Mouse (Mus musculus) myocyte (in vitro differentiated cells): Measurements from ENCODE around the gene Vps4a. TPM values are rescaled to one million over a fixed set of nuclear protein-coding genes. Genes with fewer than 3 reads are reported as not detected.
A peak's percentile ranks its signal among the peaks of the same experiment; 100 is the strongest.

Experiments
- H3K27me3 ChIP-seq: one replicate; pipeline ENCODE4 v1.6.1; 2011; ENCODE audit not compliant: control insufficient read depth, insufficient read depth, insufficient read length
- H3K36me3 ChIP-seq: one replicate; pipeline ENCODE4 v1.6.1; 2011; ENCODE audit not compliant: control insufficient read depth, insufficient read depth
- H3K4me2 ChIP-seq: one replicate; pipeline ENCODE4 v1.6.1; 2011; ENCODE audit warnings: low read depth, control low read depth
- H3K4me3 ChIP-seq: one replicate; pipeline ENCODE4 v1.5.1; 2011; ENCODE audit warnings: mild to moderate bottlenecking, control low read depth, moderate library complexity
- H3K79me2 ChIP-seq: one replicate; pipeline ENCODE4 v1.6.1; 2011; ENCODE audit not compliant: control insufficient read depth, insufficient read depth
- H3ac ChIP-seq: one replicate; pipeline ENCODE4 v1.6.1; 2011; ENCODE audit not compliant: control insufficient read depth, insufficient read length
- CEBPB ChIP-seq: IDR thresholded peaks from 2 replicates; pipeline ENCODE4 v1.6.1; 2011; ENCODE audit warnings: mild to moderate bottlenecking, moderate library complexity; ENCODE audit not compliant: poor library complexity, insufficient read depth, severe bottlenecking
- E2F4 ChIP-seq: IDR thresholded peaks from one replicate; pipeline ENCODE4 v1.6.1; 2011; ENCODE audit warnings: mild to moderate bottlenecking, control low read depth, moderate library complexity; ENCODE audit not compliant: insufficient read depth
- MAX ChIP-seq: IDR thresholded peaks from one replicate; pipeline ENCODE4 v1.6.1; 2011; ENCODE audit warnings: low read depth, mild to moderate bottlenecking, control low read depth
- MYOD1 ChIP-seq, 3 experiments: IDR thresholded peaks; one replicate each; pipeline ENCODE4 v1.6.1; 2011; ENCODE audit warnings: control low read depth in 2 of 3, low read depth in 2 of 3, mild to moderate bottlenecking in 2 of 3, moderate library complexity in 1 of 3; ENCODE audit not compliant: insufficient read length in 2 of 3, control insufficient read depth in 1 of 3
- MYOG ChIP-seq, 3 experiments: IDR thresholded peaks; one replicate each; pipeline ENCODE4 v1.6.1; 2011; ENCODE audit warnings: control low read depth in 2 of 3, low read depth in 2 of 3, mild to moderate bottlenecking in 2 of 3; ENCODE audit not compliant: insufficient read length in 2 of 3, control insufficient read depth in 1 of 3, insufficient read depth in 1 of 3
- POLR2A ChIP-seq: IDR thresholded peaks from one replicate; pipeline ENCODE4 v1.6.1; 2011; ENCODE audit warnings: low read depth, mild to moderate bottlenecking, control low read depth, moderate library complexity; ENCODE audit not compliant: insufficient read length
- POLR2AphosphoS2 ChIP-seq: IDR thresholded peaks from one replicate; pipeline ENCODE4 v1.6.1; 2011; ENCODE audit warnings: low read depth, control low read depth; ENCODE audit not compliant: insufficient read length
- REST ChIP-seq: IDR thresholded peaks from one replicate; pipeline ENCODE4 v1.6.1; 2011; ENCODE audit warnings: mild to moderate bottlenecking, control low read depth, moderate library complexity; ENCODE audit not compliant: insufficient read depth, insufficient read length
- SRF ChIP-seq: IDR thresholded peaks from one replicate; pipeline ENCODE4 v1.6.1; 2011; ENCODE audit warnings: low read depth; ENCODE audit not compliant: control insufficient read depth, insufficient read length
- TCF12 ChIP-seq: IDR thresholded peaks from one replicate; pipeline ENCODE4 v1.6.1; 2011; ENCODE audit warnings: mild to moderate bottlenecking, control low read depth; ENCODE audit not compliant: poor library complexity, insufficient read depth, severe bottlenecking
- TCF3 ChIP-seq: IDR thresholded peaks from one replicate; pipeline ENCODE4 v1.6.1; 2011; ENCODE audit warnings: low read depth, control low read depth; ENCODE audit not compliant: insufficient read length
- USF1 ChIP-seq: IDR thresholded peaks from one replicate; pipeline ENCODE4 v1.6.1; 2011; ENCODE audit warnings: low read depth, mild to moderate bottlenecking, control low read depth, moderate library complexity
- polyA plus RNA-seq: library from polyadenylated mRNA; unstranded; fragments of >200 nt; fragmentation: generic; extraction: Trizol; gene quantifications from one replicate; pipeline ENCODE4 v1.2.1, GENCODE M21; 2012; ENCODE audit warnings: missing spikeins

The Vps4a gene
- polyA plus RNA-seq, 1 experiment: 35.4 TPM

- TF ChIP-seq MYOD1 (IDR thresholded peaks at IDR 0.05; ENCODE audit: control insufficient read depth in 1 of 3, insufficient read length in 2 of 3, low read depth in 2 of 3) (no peak), MAX (no peak), POLR2A (no peak), POLR2AphosphoS2 (no peak), SRF (no peak), REST (no peak), TCF12 (no peak), E2F4 (no peak), TCF3 (no peak), MYOG (IDR thresholded peaks at IDR 0.05; ENCODE audit: control insufficient read depth in 1 of 3, insufficient read depth in 1 of 3, insufficient read length in 2 of 3, low read depth in 2 of 3) (no peak)
- H3K4me2 ChIP-seq: no peak overlapping the region
Observed at GRCm38 (mm10) chr8:107035641-107036040, 4.6 kb downstream of the Vps4a start.

GRCm38 (mm10) chr8:107036626-107037025 is 5.6 kb downstream of the Vps4a start:
- no peaks in the 10 kb centered on the region for H3K27me3 ChIP-seq
- TF ChIP-seq TCF3: no peak
- no peak for TF ChIP-seq REST
- no peak for TF ChIP-seq SRF
- TF ChIP-seq USF1: no peak
- no peak for TF ChIP-seq POLR2AphosphoS2
- no peak for TF ChIP-seq MAX
- TF ChIP-seq CEBPB: no peak
- TF ChIP-seq TCF12: no peak
- TF ChIP-seq MYOD1 (IDR thresholded peaks at IDR 0.05; ENCODE audit: control insufficient read depth in 1 of 3, insufficient read length in 2 of 3, low read depth in 2 of 3): no peak

More at GRCm38 (mm10) chr8:107035641-107036040, 4.6 kb downstream of the Vps4a start:
- Histone ChIP-seq H3ac (no peak overlapping the region), H3K4me3 (no peak overlapping the region), H3K79me2 (peaks cover 34% of the 10 kb centered on the region), H3K36me3 (peaks cover 10% of the 10 kb centered on the region), H3K27me3 (no peaks in the 10 kb centered on the region)

GRCm38 (mm10) chr8:107040632-107041031 is 9.6 kb downstream of the Vps4a start:
- no peak for TF ChIP-seq POLR2AphosphoS2
- TF ChIP-seq TCF12: no peak
- TF ChIP-seq SRF: no peak
- TF ChIP-seq USF1: no peak
- no peak for TF ChIP-seq E2F4
- TF ChIP-seq TCF3: no peak
- TF ChIP-seq MYOD1 (IDR thresholded peaks at IDR 0.05; ENCODE audit: control insufficient read depth in 1 of 3, insufficient read length in 2 of 3, low read depth in 2 of 3): no peak
- TF ChIP-seq MAX: no peak
- no peak for TF ChIP-seq REST
- no peak for TF ChIP-seq MYOG (IDR thresholded peaks at IDR 0.05; ENCODE audit: control insufficient read depth in 1 of 3, insufficient read depth in 1 of 3, insufficient read length in 2 of 3, low read depth in 2 of 3)
- no peak for TF ChIP-seq CEBPB
- TF ChIP-seq POLR2A: no peak
- Histone ChIP-seq H3K4me3 (no peak overlapping the region), H3K4me2 (no peak overlapping the region), H3ac (no peak overlapping the region), H3K27me3 (no peaks in the 10 kb centered on the region), H3K79me2 (no peaks in the 10 kb centered on the region), H3K36me3 (peaks cover 40% of the 10 kb centered on the region)

More at GRCm38 (mm10) chr8:107036626-107037025, 5.6 kb downstream of the Vps4a start:
- no peak overlapping the region for H3K4me2 ChIP-seq
- no peak overlapping the region for H3ac ChIP-seq
- no peak overlapping the region for H3K4me3 ChIP-seq
- H3K36me3 ChIP-seq: peaks cover 17% of the 10 kb centered on the region
- peaks cover 34% of the 10 kb centered on the region for H3K79me2 ChIP-seq

GRCm38 (mm10) chr8:107045478-107045877 is 14.5 kb downstream of the Vps4a start:
- H3ac ChIP-seq: no peak overlapping the region
- TF ChIP-seq POLR2AphosphoS2: peak; percentile 28
- no peak for TF ChIP-seq MYOD1 (IDR thresholded peaks at IDR 0.05; ENCODE audit: control insufficient read depth in 1 of 3, insufficient read length in 2 of 3, low read depth in 2 of 3)
- H3K27me3 ChIP-seq: no peaks in the 10 kb centered on the region
- H3K36me3 ChIP-seq: peaks cover 52% of the 10 kb centered on the region
- peaks cover 10% of the 10 kb centered on the region for H3K79me2 ChIP-seq
- H3K4me2 ChIP-seq: no peak overlapping the region
- H3K4me3 ChIP-seq: no peak overlapping the region

- H3K4me3 ChIP-seq: no peak overlapping the region
- no peaks in the 10 kb centered on the region for H3K27me3 ChIP-seq
- H3ac ChIP-seq: no peak overlapping the region
- peaks cover 41% of the 10 kb centered on the region for H3K36me3 ChIP-seq
- H3K4me2 ChIP-seq: no peak overlapping the region
- TF ChIP-seq E2F4 (no peak), MYOG (IDR thresholded peaks at IDR 0.05; ENCODE audit: control insufficient read depth in 1 of 3, insufficient read depth in 1 of 3, insufficient read length in 2 of 3, low read depth in 2 of 3) (no peak), TCF3 (no peak), REST (no peak), SRF (no peak), MAX (no peak)
- peaks cover 10% of the 10 kb centered on the region for H3K79me2 ChIP-seq
Observed at GRCm38 (mm10) chr8:107046976-107047375, 16.0 kb downstream of the Vps4a start.
